Mouse (Mus musculus) kidney, adult 18-20 months (tissue): ENCODE measurements at regions not wholly inside any gene's neighbourhood (a gene's known extent, or its start where the extent isn't known, plus 50 kb on each side); places are given as distances from the start of the nearest gene placed in this dataset.
"Not testable (repeated sequence)": the region's sequence is repeated elsewhere in the genome, so short reads cannot be mapped to it uniquely, and the experiment has no call there.

Experiments used
- DNase-seq: peaks from one replicate; pipeline ENCODE4 v3.0.0; 2021

GRCm38 (mm10) chr6:31011407-31012020, 52.6 kb upstream of the Klf14 start:
- peak; percentile 67 for DNase-seq

- no peak for DNase-seq
Measured at GRCm38 (mm10) chr6:31016566-31016965, 57.7 kb upstream of the Klf14 start.

DNA sequence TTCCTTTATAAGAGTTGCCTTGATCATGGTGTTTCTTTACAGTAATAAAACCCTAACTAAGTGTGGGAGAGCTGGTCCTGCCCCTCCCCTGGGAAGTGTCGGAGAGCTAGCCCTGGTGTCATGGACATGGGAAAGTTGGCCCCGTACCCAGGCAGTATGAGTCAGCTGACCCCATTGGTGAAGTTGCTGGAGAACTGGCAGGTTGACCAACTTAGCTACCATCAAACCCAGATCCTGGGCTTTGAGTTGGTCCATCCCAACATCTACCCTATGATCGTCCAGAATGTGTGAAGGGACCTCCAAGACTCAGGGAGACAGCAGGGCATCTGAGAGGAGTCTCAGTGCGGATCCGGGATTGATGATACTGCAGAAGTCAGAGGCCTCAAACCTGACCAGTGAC, 62.9 kb upstream of the Klf14 start:
- DNase-seq: no peak

GRCm38 (mm10) chr6:31029777-31030176, 70.9 kb upstream of the Klf14 start:
- no peak for DNase-seq

DNA sequence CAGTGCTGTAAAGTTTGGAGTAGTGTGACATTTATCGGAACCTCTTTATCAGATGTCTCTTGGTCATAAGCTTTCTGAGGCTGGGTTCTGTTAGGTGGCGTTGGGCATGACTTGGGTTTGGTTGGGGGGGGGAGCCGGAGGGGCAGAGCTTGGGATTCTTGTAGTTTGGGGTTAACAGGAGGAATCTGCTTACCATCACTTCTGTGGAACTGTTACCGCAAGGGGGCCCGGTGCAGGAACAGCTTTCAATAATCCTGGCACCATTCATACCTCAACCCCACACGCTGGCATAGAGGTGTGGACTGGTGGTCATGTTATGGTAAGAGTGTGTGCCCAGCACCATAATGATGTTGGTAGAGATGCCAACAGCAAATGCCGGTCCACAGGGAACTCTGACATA, 72.1 kb upstream of the Klf14 start:
- no peak for DNase-seq

DNA sequence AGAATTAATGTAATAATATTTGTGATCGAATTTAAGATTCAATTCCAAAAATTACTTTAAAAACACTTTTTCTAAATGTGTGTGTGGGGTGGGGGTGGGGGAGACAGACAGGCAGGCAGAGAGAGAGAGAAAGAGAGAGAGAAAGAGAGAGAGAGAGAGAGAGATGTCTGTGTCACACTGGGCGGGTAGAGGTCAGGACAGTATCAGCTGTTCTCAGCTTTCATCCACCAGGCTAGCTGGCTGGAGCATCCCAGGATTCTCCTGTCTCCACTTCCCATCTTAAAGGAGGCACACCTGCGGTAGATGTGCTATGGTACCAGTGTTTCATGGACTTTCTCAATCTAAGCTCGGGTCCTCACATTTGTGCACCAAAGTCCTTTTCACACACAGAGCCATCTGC, 73.3 kb upstream of the Klf14 start:
- no peak for DNase-seq

GRCm38 (mm10) chr6:31032980-31033608, 74.2 kb upstream of the Klf14 start:
- DNase-seq: peak; percentile 52

DNA sequence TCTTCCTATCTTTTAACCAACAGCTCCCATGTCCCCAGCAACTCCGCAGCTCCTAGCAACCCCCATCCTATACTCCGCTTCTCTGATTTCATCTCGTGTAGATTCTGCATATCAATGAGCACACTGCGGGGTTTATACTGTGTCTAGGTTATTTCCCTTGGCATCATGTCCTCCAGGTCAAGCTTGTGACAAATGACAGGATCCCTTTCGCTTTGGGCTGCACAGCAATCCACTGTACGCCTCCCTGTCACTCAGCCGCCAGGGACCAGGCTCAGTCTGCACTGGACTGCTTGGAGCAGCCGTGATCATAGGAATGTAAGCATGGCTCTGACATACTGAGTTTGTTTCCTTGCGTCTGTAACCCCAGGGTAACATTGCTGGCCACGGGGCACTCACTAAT, 75.9 kb upstream of the Klf14 start:
- DNase-seq: no peak

GRCm38 (mm10) chr6:31037801-31038395, 79.0 kb upstream of the Klf14 start:
- DNase-seq: no peak

GRCm38 (mm10) chr6:31038445-31038844, 79.6 kb upstream of the Klf14 start:
- DNase-seq: not testable (repeated sequence)

- DNase-seq: no peak
Measured at GRCm38 (mm10) chr6:31039485-31039884, 80.6 kb upstream of the Klf14 start.

DNA sequence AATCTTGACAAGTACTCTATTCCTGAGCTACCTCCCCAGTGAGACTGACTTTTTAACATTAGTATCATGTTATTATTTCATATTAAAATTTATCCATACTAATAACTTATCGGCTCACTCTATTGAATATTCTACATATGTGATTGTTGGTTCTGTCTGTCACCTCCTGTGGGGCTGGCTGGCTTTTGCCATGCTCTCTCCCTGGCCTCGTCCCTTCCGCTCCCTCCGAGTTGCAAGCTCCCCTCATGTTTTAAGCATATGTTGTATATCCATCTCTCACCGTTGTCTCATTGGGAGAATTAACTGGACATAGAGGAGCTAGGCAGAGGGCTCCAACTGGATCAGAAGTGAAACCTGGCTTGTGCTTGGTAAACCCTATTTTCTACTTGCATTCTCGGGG, 81.9 kb upstream of the Klf14 start:
- no peak for DNase-seq

GRCm38 (mm10) chr6:31043368-31043767, 84.5 kb upstream of the Klf14 start:
- no peak for DNase-seq

- DNase-seq: no peak
Measured at GRCm38 (mm10) chr6:31043919-31044318, 85.0 kb upstream of the Klf14 start.

- no peak for DNase-seq
Measured at GRCm38 (mm10) chr6:31046197-31046596, 87.3 kb upstream of the Klf14 start.

DNA sequence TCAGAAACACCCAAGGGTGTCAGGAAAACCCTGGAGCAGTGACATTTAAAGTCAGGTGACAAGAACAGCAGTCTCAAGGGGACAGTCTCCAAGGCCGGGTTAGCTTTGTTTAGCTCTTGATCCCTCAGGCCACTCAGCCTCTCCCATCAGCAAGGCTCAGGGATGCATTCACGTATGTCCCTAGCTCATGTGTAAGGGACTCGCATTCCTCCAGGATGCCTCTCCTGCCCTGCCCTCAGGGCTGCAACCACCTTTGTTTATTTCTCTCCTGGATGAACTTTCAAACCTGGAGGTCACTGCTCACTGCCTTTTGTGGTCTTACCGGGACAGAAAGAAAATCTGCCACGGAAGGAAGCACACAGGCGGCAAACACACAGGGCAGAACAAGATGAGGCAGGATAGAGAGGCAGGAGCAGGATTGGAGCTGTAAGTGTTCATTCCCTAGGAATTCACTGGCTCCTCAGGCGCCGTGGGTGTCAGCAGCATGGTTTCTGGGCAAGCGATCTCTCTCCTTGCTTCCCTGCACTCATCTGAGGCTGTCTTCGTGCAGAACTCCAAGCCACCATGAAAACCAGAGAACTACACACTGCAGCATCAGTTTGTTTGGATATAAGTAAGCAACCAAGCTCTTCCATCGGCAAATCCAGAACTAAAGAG, 90.2 kb upstream of the Klf14 start:
- no peak for DNase-seq

DNA sequence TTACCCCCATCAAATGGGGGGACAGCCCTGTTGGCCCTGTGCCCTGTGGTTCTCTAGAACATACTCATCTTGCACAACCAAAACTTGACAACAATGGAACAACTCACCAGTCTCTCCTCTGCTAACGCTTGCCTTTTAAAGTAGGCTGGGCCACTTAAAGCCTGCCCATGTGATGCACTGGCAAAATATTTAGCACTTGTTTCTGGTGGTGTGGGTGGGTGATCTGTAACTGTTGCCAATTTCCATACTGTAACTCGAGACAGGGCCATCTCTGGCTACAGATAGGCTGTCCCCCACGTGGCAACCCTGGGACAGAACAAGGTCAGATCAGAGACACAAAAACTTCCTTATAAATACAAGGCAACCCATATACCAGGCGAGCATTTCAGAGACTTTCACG, 92.0 kb upstream of the Klf14 start:
- DNase-seq: no peak

DNA sequence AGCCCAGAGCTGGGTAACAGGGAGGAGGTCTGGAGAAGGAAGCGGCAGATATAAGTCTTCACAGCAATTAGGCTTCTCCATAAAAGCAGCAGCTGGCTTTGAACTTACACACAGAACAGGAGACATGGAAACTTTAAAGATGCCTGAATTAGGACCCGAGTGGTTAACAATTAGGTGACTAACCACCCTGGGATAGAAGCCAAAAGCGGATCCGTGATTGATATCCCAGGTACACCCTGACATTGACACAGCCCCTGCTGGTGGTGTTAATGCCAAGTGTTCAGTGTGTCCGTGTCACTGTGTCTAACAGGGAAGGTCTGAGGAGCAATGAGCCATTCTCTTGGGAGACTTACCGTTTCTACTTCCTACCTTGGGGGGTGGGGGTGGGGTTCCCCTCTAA, 92.9 kb upstream of the Klf14 start:
- no peak for DNase-seq

- DNase-seq: no peak
Measured at GRCm38 (mm10) chr6:31053003-31053402, 94.1 kb upstream of the Klf14 start.

GRCm38 (mm10) chr6:31056786-31057566, 98.1 kb upstream of the Klf14 start:
- DNase-seq: no peak

DNA sequence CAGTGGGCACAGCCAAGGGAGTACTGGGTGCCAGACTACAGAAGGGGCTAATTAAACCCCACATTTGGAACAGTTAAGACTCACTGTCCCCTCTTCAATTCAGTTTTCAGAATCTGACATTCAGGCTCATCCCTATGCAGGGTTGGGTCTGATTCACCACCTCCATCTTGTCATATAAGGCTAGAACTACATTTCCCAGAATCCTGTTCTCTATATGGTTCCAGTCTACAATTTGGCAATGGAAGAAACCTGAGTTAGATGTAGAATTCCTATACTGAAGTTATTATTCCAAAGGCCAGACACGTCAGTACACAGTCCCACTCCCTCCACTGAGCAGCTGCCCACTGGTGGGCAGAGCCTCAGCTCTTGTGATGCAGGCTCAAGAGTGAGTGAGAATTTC, 99.4 kb upstream of the Klf14 start:
- DNase-seq: no peak

DNA sequence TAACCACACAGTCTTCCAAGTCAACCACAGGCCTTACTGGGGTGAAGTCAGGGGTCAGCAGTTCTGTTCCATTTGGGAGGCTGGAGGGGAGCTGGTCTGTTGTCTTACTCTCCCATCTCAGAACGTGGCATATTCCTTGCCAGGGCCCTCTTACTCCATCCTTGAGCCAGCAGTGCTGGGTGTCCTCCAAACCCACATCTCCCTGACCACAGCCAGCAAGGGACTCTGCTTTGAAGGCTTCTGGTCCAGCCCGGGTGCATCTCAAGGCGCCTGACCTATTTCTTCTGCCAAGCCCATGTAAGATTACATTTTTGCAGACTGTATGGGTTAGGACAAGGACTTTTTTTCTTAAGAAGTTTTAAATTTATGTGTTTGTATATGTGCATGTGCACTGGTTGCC, 100.1 kb upstream of the Klf14 start:
- DNase-seq: no peak

GRCm38 (mm10) chr6:31061813-31062212, 102.9 kb upstream of the Klf14 start:
- no peak for DNase-seq
